Mouse (Mus musculus) kidney, adult 8-10 months (tissue): ENCODE results near the gene Pgbd5.
A peak's percentile ranks its signal among the peaks of the same experiment; 100 is the strongest.

Source experiments
- DNase-seq, 2 experiments: peaks; one replicate each; pipeline ENCODE4 v3.0.0; 2022

Pgbd5 gene

DNA sequence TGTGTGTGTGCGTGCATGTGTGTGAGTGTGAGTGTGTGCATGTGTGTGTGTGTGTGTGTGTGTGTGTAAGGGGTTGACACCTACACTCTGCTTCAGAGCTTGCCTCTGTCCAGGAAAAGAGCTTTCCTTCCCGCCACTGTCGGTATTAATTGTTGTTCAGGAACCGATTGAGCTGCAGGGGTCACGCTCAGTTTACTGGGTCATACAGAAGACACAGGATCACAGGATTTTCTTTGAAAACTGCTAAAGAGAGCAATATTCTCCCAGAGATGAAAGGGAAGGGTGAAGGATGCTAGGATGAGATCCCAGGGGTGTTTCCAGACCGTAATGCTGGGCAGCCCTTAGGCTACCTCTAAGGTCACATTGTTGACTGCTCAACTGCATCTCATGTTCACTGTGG, at the start of gene Pgbd5:
Gene Pgbd5 (minus strand): TSS at position 101 of the 400 bp plus-strand sequence.
- DNase-seq, result no peak

- no peak for DNase-seq
Measured at GRCm38 (mm10) chr8:124483356-124484115, 44.1 kb upstream of the Pgbd5 start.

- no peak for DNase-seq
Measured at GRCm38 (mm10) chr8:124482790-124483189, 43.3 kb upstream of the Pgbd5 start.

GRCm38 (mm10) chr8:124480321-124480720, 40.9 kb upstream of the Pgbd5 start:
- DNase-seq, result no peak

GRCm38 (mm10) chr8:124479251-124479650, 39.8 kb upstream of the Pgbd5 start:
- no peak for DNase-seq

GRCm38 (mm10) chr8:124476701-124477100, 37.2 kb upstream of the Pgbd5 start:
- no peak for DNase-seq

- DNase-seq, result no peak
Measured at GRCm38 (mm10) chr8:124475690-124476089, 36.2 kb upstream of the Pgbd5 start.

GRCm38 (mm10) chr8:124464641-124465040, 25.2 kb upstream of the Pgbd5 start:
- no peak for DNase-seq

DNA sequence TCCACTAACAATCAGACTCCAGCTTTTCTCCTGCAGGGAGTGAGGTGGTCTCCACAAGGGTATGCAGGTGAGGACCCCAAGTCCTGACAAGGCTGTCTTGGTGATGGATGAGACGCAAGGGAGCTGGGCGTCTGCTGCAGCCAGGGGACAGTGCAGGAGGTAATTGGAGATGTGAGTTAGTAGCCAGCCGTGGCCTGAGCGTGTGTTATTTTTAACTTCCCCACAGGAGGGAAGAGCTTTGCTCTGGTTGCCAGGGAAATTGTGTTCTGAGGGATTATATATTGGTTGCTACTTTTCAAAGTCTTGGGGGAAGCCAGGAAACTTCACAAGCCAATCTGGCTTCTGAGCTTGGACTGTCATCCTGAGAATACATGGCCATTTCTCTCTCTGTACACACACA, 23.7 kb upstream of the Pgbd5 start:
- no peak for DNase-seq

- DNase-seq, result no peak
Measured at GRCm38 (mm10) chr8:124462192-124462591, 22.7 kb upstream of the Pgbd5 start.

DNA sequence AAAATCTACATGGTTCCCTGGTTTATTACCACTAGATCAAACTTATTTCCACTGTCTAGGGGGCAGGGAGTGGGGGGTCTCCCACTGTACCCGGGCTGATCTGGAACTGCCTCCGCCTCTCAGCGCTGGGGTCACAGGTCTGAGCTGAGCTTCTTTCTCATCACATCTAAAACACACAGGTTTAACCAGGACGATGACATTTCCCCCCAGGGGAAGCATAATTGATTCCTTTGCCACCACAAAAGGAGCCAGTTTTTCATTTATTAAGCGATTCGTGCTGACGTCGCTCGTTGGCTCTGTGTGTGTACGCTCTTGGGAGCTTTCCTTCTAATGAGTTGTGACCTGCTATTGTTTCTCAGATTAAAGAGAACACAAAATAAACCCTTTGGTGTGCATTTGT, 21.6 kb upstream of the Pgbd5 start:
- DNase-seq, result no peak

DNA sequence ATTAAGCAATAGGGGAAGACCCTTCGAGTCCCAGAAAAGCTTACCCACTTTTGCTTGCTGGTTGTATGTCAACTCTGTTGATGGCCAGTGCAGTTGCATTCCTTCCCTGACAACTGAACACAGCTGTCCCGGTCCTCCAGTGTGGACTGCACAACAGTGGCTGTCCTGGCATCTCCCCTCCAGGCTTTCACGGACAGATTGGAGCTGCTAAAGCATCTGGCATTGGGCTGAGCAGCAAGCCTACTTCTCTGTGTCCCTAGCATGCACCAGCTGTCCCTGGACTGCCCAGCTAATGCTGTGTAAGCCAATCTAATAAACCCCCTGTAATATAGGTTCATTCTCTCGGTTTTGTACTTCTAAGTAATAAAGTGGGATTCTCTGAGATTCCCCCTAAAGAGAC, 21.2 kb upstream of the Pgbd5 start:
- no peak for DNase-seq

DNA sequence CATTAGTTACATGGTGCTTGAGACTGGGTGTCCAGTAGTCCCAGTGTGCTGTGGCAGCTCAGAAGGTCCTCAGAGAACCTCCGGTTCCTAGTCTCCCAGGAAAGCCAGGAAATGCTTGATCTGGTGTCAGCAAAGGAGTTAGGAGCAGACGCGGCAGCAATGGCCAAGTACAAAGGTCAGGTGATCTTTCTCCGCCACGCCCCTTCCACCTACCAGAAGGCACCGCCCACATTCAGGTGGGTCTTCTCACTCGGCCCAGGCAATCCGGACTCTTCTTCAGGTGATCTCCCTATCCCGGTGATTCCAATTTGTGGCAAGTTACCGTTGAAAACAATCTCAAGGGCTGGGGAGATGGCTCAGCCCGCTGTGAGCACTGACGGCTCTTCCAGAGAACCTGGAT, 20.2 kb upstream of the Pgbd5 start:
- DNase-seq, result peak; percentile 7 to 35

- no peak for DNase-seq
Measured at GRCm38 (mm10) chr8:124455359-124455758, 15.9 kb upstream of the Pgbd5 start.

DNA sequence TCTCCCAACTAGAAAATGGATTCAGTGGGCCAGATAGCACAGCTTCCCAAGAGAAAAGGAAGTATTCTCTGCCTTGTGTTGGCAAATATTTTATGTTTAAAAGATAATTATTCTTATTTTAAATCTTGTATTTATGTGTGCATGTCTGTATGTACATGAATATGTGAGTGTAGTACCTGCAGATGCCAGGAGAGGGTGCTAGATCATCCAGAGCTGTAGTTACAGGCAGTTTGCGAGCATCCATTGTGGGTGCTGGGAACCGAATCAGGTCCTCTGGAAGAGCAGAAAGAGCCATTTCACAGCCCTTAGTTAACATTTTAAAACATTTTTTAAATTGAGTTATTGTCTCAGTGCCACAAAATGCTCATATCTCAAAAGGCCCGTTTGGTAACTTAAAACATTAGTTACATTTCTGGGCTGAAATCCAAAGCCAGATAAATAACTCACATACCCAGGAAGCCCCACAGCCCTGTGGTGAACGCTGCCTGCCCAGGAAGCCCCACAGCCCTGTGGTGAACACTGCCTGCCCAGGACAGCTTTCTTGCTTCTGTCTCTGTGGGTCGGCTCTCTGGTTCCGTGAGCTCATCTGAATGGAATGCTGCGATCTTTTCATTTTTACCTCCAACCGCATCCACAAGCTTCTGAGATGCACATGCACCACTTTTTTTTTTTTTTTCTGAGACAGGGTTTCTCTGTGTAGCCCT, 10.9 kb upstream of the Pgbd5 start:
- DNase-seq, result no peak

- no peak for DNase-seq
Measured at GRCm38 (mm10) chr8:124448962-124449670, 9.7 kb upstream of the Pgbd5 start.

DNA sequence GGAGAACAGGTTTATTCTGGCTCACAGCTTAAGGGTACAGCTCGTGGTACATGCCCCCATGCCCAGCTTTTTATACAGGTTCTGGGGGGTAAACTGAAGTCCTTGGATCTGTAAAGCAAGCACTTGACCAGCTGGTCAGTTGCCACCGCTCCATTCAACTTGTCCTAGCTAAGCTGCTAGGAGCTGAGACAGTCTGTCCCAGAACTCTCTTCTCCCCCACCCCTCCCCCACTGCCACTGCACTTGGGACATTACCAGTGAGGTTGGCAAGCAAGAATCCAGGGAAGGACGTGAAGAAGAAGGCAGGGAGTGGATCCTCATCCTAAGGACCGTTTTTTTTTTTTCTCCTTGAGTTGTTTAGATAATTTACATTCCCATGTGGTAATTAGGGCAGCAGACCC, 2.7 kb downstream of the Pgbd5 start:
- no peak for DNase-seq

DNA sequence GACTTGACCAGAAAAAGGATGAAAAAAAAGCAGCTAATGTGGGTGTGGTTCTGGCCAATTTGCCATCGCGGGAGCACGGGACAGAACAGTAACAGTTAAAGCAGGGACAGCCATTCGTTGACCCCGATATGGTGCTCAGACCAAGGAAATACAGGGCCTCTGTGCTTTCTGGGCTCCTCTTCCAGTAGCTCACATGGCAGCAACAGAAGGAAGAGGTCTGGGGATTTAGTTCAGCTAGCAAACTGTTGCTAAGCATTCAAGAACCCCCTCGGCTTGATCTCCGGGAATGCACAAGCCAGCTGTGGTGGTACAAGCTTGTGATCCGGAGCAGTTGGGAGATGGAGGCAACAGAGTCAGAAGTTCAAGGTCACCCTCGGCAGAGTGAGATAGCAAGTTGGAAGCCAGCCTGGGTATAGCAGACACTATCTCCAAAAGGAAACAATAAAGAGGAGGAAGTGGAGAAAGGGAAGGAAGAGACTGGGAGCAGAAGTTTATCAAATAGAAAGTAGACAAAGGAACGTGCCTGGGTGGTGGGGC, 3.7 kb downstream of the Pgbd5 start:
- DNase-seq, result no peak

DNA sequence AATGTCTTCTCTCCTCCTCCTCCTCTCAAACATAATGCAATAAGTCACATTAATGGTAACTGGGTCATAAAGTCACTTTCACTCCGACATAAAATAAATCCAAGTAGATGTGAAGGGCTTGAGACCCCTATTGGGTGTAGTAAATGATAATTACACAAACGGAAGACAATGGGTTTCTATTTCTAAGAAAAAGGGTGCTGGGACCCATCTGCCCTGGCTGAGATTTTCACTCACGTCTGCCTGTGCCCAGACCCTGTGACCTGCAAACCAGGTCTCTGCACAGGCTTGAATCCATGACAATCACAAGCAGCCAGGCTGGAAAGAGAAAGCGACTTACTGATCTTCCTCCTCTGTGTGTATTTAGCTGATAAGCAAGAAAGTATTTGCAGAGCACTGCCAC, 4.3 kb downstream of the Pgbd5 start:
- no peak for DNase-seq

DNA sequence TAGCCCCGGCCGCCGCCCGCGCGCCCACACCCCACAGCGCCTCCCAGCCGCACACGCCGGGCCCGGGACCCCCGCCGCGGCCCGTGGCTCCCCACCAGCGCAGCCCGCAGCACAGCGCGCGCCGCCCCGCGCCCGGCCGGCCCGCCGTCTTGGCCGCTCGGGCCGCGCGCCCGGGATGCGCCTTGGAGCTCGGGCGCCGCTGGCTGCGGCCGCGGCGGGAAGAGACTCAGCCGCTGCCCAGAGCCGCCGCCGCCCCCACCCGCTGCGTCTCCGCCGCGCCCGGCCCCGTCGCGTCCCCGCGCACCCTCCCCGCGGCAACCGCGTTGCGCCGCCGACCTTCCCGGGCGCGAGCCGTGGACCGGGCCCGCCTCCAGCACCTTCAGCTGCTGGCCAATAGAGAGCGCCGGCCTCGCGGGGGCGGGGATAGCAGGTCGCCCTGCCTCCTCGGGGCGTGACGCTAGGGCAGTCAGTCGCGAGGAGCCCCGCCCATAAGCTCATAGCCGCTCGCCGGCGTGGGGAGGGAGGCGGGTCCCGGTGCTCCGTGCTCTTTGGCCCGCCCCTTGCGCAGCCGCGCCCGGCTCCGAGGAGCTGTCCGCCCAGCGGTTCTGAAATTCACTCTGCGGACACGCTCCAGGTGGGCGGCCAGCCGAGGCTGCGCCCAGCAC, 5.2 kb downstream of the Pgbd5 start:
- peak; percentile 96 for DNase-seq

DNA sequence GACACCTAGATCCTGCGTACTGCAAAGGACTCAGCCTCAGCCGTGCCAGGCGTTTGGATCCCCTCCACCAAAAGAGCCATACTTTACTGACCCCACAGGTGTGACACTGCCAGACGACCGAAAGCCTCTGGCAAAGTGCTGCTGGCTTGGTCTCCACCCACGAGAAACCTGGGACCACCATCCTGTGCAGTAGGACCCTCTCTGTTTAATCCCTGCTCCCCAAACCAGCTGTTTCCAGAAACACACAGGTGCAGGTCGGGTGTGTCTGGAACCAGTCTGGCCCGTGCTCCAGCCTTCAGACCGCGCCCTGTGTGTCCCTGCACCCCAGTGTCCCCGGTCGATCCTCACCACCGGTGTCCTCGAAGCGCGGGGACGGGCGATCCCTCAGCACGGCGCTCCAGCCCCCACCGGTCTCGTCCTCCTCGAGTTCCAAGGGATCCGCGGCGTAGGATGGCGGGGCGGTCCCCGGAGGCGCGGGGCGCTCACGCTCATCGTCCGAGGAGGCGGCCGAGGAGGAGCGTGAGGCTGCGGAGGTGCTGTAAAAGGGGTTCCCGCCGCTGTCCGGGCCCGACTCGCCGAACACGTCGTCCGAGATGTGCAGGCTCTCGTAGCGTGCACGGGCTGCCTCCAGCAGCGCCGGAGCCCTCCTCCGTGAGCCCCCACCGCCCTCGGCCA, 5.9 kb downstream of the Pgbd5 start:
- no peak for DNase-seq

GRCm38 (mm10) chr8:124430881-124431280, 8.6 kb downstream of the Pgbd5 start:
- no peak for DNase-seq
